Mouse (Mus musculus): ENCODE measurements around the gene Mmd2. TPM values are rescaled to one million over a fixed set of nuclear protein-coding genes. Genes with fewer than 3 reads are reported as not detected.

Mmd2 gene
- polyA plus RNA-seq (2015; fragmentation: Nextera tagmentation; extraction: Ambion mirVana), result 0.55 and 0.93 TPM in 2 replicates

DNA sequence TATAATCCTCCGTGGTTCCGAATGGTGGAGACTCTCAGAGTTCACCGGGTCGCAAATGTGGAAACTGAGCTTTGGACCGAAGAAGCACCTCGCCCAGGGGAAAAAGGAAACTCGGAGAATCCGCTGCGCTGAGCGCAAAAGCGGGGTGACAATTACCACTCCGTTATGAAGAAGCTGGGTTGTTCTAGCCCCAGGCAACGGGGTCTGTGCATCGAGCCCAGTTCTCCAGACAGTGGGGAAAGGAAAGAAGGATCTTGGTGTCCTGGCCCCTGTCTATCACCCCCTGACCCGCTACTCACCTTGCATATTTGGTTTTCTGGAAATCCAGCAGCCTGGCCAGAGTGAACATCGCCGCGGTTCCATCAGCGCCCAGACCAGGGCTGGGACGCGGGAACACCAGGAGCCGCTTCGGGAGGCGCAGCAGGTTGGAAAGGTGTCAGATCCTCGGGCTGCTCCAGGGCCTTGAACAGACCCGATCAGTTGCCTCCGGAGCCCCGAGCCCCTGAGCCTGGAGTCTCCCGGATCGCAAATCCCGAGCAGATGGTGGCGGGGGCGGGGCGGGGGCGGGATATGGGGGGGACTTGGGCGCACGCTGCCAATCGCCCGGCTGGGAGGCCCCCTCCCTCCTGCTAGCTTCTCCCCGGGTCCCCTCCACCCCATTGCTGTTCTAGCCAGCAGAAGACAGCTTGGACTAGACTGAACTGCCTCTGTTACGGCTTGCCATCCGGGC lies at the start of gene Mmd2:
Gene Mmd2, minus strand, starts transcription at position 542 of the 730 bp plus-strand sequence.
- no peaks in the 10 kb centered on the region for H3K9me3 ChIP-seq (ENCODE audit: control insufficient read depth, low read length)
- ATAC-seq (ENCODE audit: low read depth), result peak; percentile 54; the same call in 1 of the 2 replicates
- WGBS, result 3% methylated on average over 39 of the region's 42 CpGs
- peak within 1 kb of the TSS; percentile 20 for H3K9ac ChIP-seq (ENCODE audit: low read length)
- H3K27me3 ChIP-seq (ENCODE audit: control insufficient read depth, insufficient read depth, low read depth, low read length), result peaks cover 17% of the 10 kb centered on the region
- H3K4me2 ChIP-seq (ENCODE audit: low read depth, low read length), result peak within 1 kb of the TSS; percentile 64
- no peaks in the 10 kb centered on the region for H3K36me3 ChIP-seq (ENCODE audit: control insufficient read depth, insufficient read depth, low read length)
- peak within 1 kb of the TSS; percentile 43 for H3K4me3 ChIP-seq (ENCODE audit: low read length)
- H3K27ac ChIP-seq (ENCODE audit: low read length), result no peak within 1 kb of the TSS
- H3K4me1 ChIP-seq (replicated peaks; ENCODE audit: control insufficient read depth, insufficient read depth, low read length), result peaks cover 6% of the 10 kb centered on the region; the same call in 1 of the 2 replicates

DNA sequence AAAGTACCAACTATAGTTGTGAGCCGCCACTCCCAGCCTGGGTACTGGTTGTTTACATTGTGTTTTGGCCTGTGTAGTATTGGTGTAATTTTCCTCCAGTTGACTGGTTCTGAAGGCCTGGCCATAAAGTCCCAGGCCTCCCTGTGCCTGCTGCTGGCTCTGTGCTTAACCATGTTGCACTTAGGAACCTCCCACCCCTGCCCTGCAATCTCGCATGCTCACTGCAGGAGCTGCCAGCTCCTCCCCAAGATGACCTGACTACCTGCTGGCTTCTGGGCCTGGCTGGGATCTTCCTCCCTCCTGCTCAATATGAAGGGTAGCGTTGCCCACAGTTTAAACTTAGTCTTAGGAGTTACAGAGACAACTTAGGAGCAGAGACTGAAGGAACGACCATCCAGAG lies 43.7 kb upstream of the Mmd2 start:
- 73% methylated on average over 4 of the region's 4 CpGs for WGBS
- no peak overlapping the region for H3K4me2 ChIP-seq (ENCODE audit: low read depth, low read length)
- H3K4me3 ChIP-seq (ENCODE audit: low read length), result no peak overlapping the region
- no peaks in the 10 kb centered on the region for H3K4me1 ChIP-seq (replicated peaks; ENCODE audit: control insufficient read depth, insufficient read depth, low read length)
- no peak overlapping the region for H3K9ac ChIP-seq (ENCODE audit: low read length)
- no peak for ATAC-seq (ENCODE audit: low read depth)
- peaks cover 6% of the 10 kb centered on the region for H3K36me3 ChIP-seq (ENCODE audit: control insufficient read depth, insufficient read depth, low read length)
- H3K9me3 ChIP-seq (ENCODE audit: control insufficient read depth, low read length), result no peaks in the 10 kb centered on the region
- H3K27ac ChIP-seq (ENCODE audit: low read length), result no peak overlapping the region
- no peaks in the 10 kb centered on the region for H3K27me3 ChIP-seq (ENCODE audit: control insufficient read depth, insufficient read depth, low read depth, low read length)

DNA sequence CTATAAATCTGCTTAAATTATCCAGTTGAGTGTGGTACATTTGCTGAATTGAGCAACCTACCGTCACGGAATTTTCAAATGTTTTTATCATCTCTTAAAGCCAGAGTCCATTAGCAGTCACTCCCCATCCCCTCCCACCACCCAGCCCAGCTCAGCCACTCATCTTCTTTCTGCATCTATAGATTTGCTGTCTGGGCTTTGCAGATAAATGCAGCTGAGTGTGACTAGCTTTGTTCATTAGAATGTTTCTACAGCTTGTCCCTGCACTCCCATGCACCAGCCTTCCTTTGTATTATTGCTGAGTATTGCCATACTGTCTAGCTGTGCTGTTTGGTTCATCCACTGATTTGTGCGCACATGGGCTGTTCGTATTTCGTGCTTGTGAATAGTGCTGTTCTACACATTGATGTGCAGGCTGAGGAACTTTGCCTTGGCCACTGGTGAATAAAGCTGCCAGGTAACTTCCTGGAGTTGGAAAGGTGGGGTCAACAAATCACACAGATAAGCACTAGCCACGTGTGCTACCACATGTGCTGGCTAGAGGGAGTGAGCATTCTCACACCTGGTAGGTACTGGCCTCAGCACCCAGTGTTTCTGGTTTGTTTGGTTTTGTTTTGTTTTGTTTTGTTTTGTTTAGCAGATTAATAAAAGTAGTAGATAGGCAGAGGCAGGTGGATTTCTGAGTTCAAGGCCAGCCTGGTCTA lies 42.3 kb upstream of the Mmd2 start:
- no peaks in the 10 kb centered on the region for H3K27me3 ChIP-seq (ENCODE audit: control insufficient read depth, insufficient read depth, low read depth, low read length)
- H3K4me2 ChIP-seq (ENCODE audit: low read depth, low read length), result no peak overlapping the region
- H3K9ac ChIP-seq (ENCODE audit: low read length), result no peak overlapping the region
- H3K36me3 ChIP-seq (ENCODE audit: control insufficient read depth, insufficient read depth, low read length), result no peaks in the 10 kb centered on the region
- ATAC-seq (ENCODE audit: low read depth), result no peak
- H3K27ac ChIP-seq (ENCODE audit: low read length), result no peak overlapping the region
- H3K9me3 ChIP-seq (ENCODE audit: control insufficient read depth, low read length), result no peaks in the 10 kb centered on the region
- no peaks in the 10 kb centered on the region for H3K4me1 ChIP-seq (replicated peaks; ENCODE audit: control insufficient read depth, insufficient read depth, low read length)
- H3K4me3 ChIP-seq (ENCODE audit: low read length), result no peak overlapping the region
- 66% methylated on average over 6 of the region's 6 CpGs for WGBS

DNA sequence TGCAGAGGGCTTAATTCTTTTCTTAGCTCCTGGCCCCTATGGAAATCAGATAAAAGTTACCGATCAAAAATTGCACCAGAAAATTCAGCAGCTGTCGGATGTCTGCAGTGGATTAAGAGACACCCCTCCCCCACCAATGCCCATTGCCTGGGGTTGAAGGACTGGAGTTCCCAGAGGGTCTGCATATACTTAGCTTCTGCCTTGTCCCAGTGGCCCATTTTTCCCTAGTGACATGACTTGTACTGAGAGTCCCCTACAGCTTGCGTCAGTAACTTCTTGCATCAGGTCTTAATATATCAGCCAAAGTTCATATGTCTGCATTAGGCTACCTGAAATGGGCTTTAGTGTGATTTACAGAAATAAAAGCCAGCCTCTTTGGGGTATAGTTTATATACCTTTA lies 41.8 kb upstream of the Mmd2 start:
- no peak overlapping the region for H3K27ac ChIP-seq (ENCODE audit: low read length)
- H3K4me1 ChIP-seq (replicated peaks; ENCODE audit: control insufficient read depth, insufficient read depth, low read length), result no peaks in the 10 kb centered on the region
- WGBS, result 43% methylated on average over 3 of the region's 3 CpGs
- no peaks in the 10 kb centered on the region for H3K27me3 ChIP-seq (ENCODE audit: control insufficient read depth, insufficient read depth, low read depth, low read length)
- H3K4me2 ChIP-seq (ENCODE audit: low read depth, low read length), result no peak overlapping the region
- H3K4me3 ChIP-seq (ENCODE audit: low read length), result no peak overlapping the region
- H3K36me3 ChIP-seq (ENCODE audit: control insufficient read depth, insufficient read depth, low read length), result no peaks in the 10 kb centered on the region
- H3K9ac ChIP-seq (ENCODE audit: low read length), result no peak overlapping the region
- ATAC-seq (ENCODE audit: low read depth), result no peak
- no peaks in the 10 kb centered on the region for H3K9me3 ChIP-seq (ENCODE audit: control insufficient read depth, low read length)

DNA sequence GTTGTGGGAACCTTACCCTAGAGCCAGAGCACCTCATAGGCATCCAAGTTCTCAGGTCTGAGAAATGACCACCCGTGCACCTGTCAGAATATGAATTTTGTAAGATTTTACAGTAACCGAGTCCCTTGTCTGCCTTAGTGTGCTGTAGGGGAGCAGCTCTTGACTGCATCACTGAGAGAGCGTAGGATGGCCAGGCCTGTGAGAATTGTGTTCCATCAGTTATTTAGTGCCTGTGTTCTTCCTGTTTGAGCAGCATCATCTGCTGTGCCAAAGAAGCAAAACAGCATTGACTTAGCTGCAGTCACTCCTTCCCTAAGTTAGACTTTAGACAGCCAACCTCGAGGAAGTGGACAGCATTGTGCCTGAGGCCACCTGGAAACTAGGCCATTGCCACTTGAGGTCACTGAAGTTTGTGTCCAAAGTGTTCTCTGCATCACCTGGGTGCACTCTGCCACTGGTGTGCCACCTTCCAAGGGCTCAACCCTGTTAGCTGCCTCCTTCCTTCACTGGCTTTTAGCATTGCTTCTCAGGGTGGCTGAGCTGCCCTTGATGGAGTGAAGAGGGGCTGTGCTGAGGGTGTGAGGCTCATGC lies 41.0 kb upstream of the Mmd2 start:
- WGBS, result 82% methylated on average over 4 of the region's 4 CpGs
- no peak overlapping the region for H3K9ac ChIP-seq (ENCODE audit: low read length)

DNA sequence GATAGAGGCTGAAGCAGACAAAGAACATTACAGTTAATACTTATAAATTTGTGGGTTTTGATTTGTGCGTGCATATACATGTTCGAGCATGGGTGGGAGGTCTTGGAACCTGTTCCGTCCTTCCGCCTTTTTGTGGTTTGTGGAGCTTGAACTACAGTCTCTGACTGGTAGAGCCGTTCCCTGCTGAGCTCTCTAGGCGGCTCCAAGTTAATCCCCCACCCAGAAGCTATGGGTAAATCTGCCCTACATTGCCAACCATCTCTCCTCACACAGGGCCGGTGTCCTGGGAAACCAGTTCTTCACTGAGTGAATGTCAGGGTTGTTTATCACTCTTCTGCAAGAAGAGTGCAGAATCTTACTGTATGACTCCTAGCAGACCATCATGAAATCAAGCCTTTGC lies 39.6 kb upstream of the Mmd2 start:
- H3K27me3 ChIP-seq (ENCODE audit: control insufficient read depth, insufficient read depth, low read depth, low read length), result no peaks in the 10 kb centered on the region
- WGBS, result 83% methylated on average over 7 of the region's 7 CpGs
- H3K9ac ChIP-seq (ENCODE audit: low read length), result no peak overlapping the region
- H3K9me3 ChIP-seq (ENCODE audit: control insufficient read depth, low read length), result no peaks in the 10 kb centered on the region
- no peak for ATAC-seq (ENCODE audit: low read depth)
- H3K4me2 ChIP-seq (ENCODE audit: low read depth, low read length), result no peak overlapping the region
- H3K36me3 ChIP-seq (ENCODE audit: control insufficient read depth, insufficient read depth, low read length), result peaks cover 2% of the 10 kb centered on the region; the same call in 1 of the 2 replicates
- H3K4me3 ChIP-seq (ENCODE audit: low read length), result no peak overlapping the region
- no peaks in the 10 kb centered on the region for H3K4me1 ChIP-seq (replicated peaks; ENCODE audit: control insufficient read depth, insufficient read depth, low read length)
- no peak overlapping the region for H3K27ac ChIP-seq (ENCODE audit: low read length)

More for the DNA sequence above, 41.0 kb upstream of the Mmd2 start:
- Histone ChIP-seq H3K36me3 (ENCODE audit: control insufficient read depth, insufficient read depth, low read length) (peaks cover 2% of the 10 kb centered on the region; the same call in 1 of the 2 replicates), H3K4me3 (ENCODE audit: low read length) (no peak overlapping the region), H3K4me2 (ENCODE audit: low read depth, low read length) (no peak overlapping the region), H3K9me3 (ENCODE audit: control insufficient read depth, low read length) (no peaks in the 10 kb centered on the region), H3K4me1 (replicated peaks; ENCODE audit: control insufficient read depth, insufficient read depth, low read length) (no peaks in the 10 kb centered on the region), H3K27ac (ENCODE audit: low read length) (no peak overlapping the region), H3K27me3 (ENCODE audit: control insufficient read depth, insufficient read depth, low read depth, low read length) (no peaks in the 10 kb centered on the region)
- no peak for ATAC-seq (ENCODE audit: low read depth)

DNA sequence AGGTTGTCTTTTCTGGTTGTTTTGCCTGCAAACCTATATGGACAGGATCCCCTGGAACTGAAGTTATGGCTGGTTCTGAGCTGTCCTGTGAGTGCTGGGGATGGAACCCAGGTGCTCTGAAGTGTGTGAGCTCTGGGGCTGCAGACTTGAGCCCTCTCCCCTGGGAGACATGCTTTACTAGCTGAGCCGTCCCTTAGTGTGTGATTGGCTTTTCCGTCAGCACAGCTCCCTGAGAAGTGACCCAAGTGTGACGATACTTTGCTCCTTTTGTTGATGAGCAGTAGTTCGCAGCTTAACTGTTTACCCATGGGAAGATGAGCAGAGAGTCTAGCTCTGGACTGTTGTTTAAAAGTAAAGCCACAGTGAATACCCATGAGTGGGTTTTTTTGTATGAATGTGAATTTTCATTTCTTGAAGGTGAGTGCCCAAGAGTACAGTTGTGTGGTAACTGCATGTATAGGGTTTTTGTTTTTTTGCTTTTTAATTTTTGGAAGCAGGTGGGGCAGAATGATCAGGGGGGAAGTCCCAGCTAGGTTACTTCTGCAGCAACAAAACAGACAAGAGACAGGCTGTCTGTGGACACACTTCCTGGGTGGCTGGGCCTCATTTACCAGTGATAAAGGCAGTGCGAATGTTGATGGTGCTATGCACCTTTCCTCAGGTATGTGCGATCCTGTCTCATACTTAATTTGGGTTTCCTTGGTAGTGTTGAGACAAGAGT lies 32.9 kb upstream of the Mmd2 start:
- Histone ChIP-seq H3K4me1 (replicated peaks; ENCODE audit: control insufficient read depth, insufficient read depth, low read length) (no peaks in the 10 kb centered on the region), H3K9me3 (ENCODE audit: control insufficient read depth, low read length) (no peaks in the 10 kb centered on the region), H3K27me3 (ENCODE audit: control insufficient read depth, insufficient read depth, low read depth, low read length) (no peaks in the 10 kb centered on the region), H3K4me2 (ENCODE audit: low read depth, low read length) (no peak overlapping the region), H3K9ac (ENCODE audit: low read length) (no peak overlapping the region), H3K4me3 (ENCODE audit: low read length) (no peak overlapping the region), H3K36me3 (ENCODE audit: control insufficient read depth, insufficient read depth, low read length) (peaks cover 7% of the 10 kb centered on the region; the same call in 1 of the 2 replicates), H3K27ac (ENCODE audit: low read length) (no peak overlapping the region)
- 82% methylated on average over 6 of the region's 6 CpGs for WGBS
- ATAC-seq (ENCODE audit: low read depth), result no peak

DNA sequence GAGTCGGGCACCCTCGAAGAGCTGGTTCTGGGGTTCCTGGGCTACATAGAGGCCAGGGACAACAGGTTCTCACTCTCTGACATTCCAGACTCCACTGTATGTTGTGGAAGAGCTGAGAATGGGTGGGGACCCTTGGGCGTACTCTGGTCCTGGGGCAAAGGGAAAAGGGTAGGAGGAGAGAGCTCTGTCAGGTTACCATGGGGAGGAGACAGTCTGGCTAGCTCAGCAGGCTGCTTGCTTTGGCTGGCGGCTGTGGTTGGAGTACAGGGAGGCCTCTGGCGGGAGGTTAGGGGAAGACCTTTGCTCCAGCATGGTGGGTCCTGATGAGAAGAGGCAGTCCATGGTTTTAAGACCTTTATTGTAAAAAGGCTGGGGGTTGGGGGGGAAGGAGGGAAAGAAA lies 31.5 kb upstream of the Mmd2 start:
- no peak overlapping the region for H3K4me3 ChIP-seq (ENCODE audit: low read length)
- no peak overlapping the region for H3K9ac ChIP-seq (ENCODE audit: low read length)
- no peak overlapping the region for H3K4me2 ChIP-seq (ENCODE audit: low read depth, low read length)
- no peaks in the 10 kb centered on the region for H3K27me3 ChIP-seq (ENCODE audit: control insufficient read depth, insufficient read depth, low read depth, low read length)
- H3K4me1 ChIP-seq (replicated peaks; ENCODE audit: control insufficient read depth, insufficient read depth, low read length), result no peaks in the 10 kb centered on the region
- WGBS, result 89% methylated on average over 5 of the region's 5 CpGs
- no peaks in the 10 kb centered on the region for H3K9me3 ChIP-seq (ENCODE audit: control insufficient read depth, low read length)
- peaks cover 7% of the 10 kb centered on the region; the same call in 1 of the 2 replicates for H3K36me3 ChIP-seq (ENCODE audit: control insufficient read depth, insufficient read depth, low read length)
- no peak overlapping the region for H3K27ac ChIP-seq (ENCODE audit: low read length)
- no peak for ATAC-seq (ENCODE audit: low read depth)

DNA sequence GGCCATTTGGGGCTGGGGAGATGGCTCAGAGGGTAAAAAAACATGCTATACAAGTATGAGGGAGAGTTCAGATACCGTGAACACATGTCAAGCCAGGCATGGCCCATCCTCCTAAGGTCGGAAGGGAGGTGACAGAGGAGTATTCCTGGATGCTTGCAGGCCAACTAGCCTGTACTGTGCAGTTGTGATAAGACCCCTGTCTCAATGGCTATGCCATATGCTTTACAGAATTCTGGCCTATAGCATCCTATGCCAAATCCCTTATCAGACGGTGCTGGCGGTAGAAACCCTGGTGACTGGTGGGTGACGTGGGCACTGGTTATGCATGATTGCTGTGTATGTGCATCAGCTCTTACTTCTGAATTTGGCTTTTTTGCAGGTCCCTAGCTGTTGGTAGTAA lies 29.2 kb upstream of the Mmd2 start:
- WGBS, result 89% methylated on average over 5 of the region's 5 CpGs
- Histone ChIP-seq H3K9ac (ENCODE audit: low read length) (no peak overlapping the region), H3K36me3 (ENCODE audit: control insufficient read depth, insufficient read depth, low read length) (peaks cover 18% of the 10 kb centered on the region), H3K4me3 (ENCODE audit: low read length) (no peak overlapping the region), H3K27me3 (ENCODE audit: control insufficient read depth, insufficient read depth, low read depth, low read length) (no peaks in the 10 kb centered on the region), H3K4me2 (ENCODE audit: low read depth, low read length) (no peak overlapping the region), H3K4me1 (replicated peaks; ENCODE audit: control insufficient read depth, insufficient read depth, low read length) (no peaks in the 10 kb centered on the region), H3K9me3 (ENCODE audit: control insufficient read depth, low read length) (no peaks in the 10 kb centered on the region), H3K27ac (ENCODE audit: low read length) (no peak overlapping the region)
- ATAC-seq (ENCODE audit: low read depth), result no peak

All from lung, embryonic 16.5 days (tissue).